Mouse (Mus musculus) CD8-positive naive resting alpha-beta T cell, adult 2 months (primary cell): ENCODE data around the gene Sugct.

ENCODE experiments used
- DNase-seq, 2 experiments: peaks; one replicate each; pipeline ENCODE4 v3.0.0; 2022; ENCODE audit warnings: low read depth in 2 of 2, low spot score in 2 of 2

Sugct gene

GRCm38 (mm10) chr13:17694911-17695699 lies at the start of gene Sugct, which contains the start of gene Mplkip:
Gene Sugct, minus strand, starts transcription at chr13:17695553.
Gene Mplkip, plus strand, starts transcription at chr13:17695192.
- peak; percentile 100 for DNase-seq

GRCm38 (mm10) chr13:17728798-17729197 lies 33.4 kb upstream of the Sugct start:
- DNase-seq = no peak

GRCm38 (mm10) chr13:17727922-17728321 lies 32.6 kb upstream of the Sugct start:
- DNase-seq = no peak

GRCm38 (mm10) chr13:17717357-17717756 lies 22.0 kb upstream of the Sugct start:
- no peak for DNase-seq

- DNase-seq = no peak
Measured at GRCm38 (mm10) chr13:17708784-17709311, 13.5 kb upstream of the Sugct start.

GRCm38 (mm10) chr13:17705188-17705826 lies 10.0 kb upstream of the Sugct start:
- DNase-seq = no peak

GRCm38 (mm10) chr13:17702311-17702710 lies 7.0 kb upstream of the Sugct start:
- DNase-seq = no peak

GRCm38 (mm10) chr13:17701322-17701721 lies 6.0 kb upstream of the Sugct start:
- no peak for DNase-seq

- DNase-seq = no peak
Measured at GRCm38 (mm10) chr13:17700090-17700715, 4.8 kb upstream of the Sugct start.

GRCm38 (mm10) chr13:17695898-17696580 lies 686 bp upstream of the Sugct start:
- DNase-seq = no peak

- no peak for DNase-seq
Measured at GRCm38 (mm10) chr13:17694414-17694813, 939 bp downstream of the Sugct start.

- DNase-seq = no peak
Measured at GRCm38 (mm10) chr13:17693816-17694215, 1.5 kb downstream of the Sugct start.

- no peak for DNase-seq
Measured at GRCm38 (mm10) chr13:17691436-17691835, 3.9 kb downstream of the Sugct start.

GRCm38 (mm10) chr13:17690686-17691085 lies 4.7 kb downstream of the Sugct start:
- no peak for DNase-seq

GRCm38 (mm10) chr13:17689461-17689860 lies 5.9 kb downstream of the Sugct start:
- no peak for DNase-seq

- no peak for DNase-seq
Measured at GRCm38 (mm10) chr13:17671122-17671521, 24.2 kb downstream of the Sugct start.

- DNase-seq = no peak
Measured at GRCm38 (mm10) chr13:17667380-17667779, 28.0 kb downstream of the Sugct start.

- DNase-seq = peak in 1 of 2 experiments; percentile 6
Measured at GRCm38 (mm10) chr13:17642294-17642693, 53.1 kb downstream of the Sugct start.

- DNase-seq = no peak
Measured at GRCm38 (mm10) chr13:17638008-17638407, 57.3 kb downstream of the Sugct start.

GRCm38 (mm10) chr13:17627108-17627507 lies 68.2 kb downstream of the Sugct start:
- DNase-seq = no peak

- no peak for DNase-seq
Measured at GRCm38 (mm10) chr13:17624976-17625375, 70.4 kb downstream of the Sugct start.
